Mouse (Mus musculus): ENCODE measurements at regions not wholly inside any gene's neighbourhood (a gene's known extent, or its start where the extent isn't known, plus 50 kb on each side); places are given as distances from the start of the nearest gene placed in this dataset.

DNA sequence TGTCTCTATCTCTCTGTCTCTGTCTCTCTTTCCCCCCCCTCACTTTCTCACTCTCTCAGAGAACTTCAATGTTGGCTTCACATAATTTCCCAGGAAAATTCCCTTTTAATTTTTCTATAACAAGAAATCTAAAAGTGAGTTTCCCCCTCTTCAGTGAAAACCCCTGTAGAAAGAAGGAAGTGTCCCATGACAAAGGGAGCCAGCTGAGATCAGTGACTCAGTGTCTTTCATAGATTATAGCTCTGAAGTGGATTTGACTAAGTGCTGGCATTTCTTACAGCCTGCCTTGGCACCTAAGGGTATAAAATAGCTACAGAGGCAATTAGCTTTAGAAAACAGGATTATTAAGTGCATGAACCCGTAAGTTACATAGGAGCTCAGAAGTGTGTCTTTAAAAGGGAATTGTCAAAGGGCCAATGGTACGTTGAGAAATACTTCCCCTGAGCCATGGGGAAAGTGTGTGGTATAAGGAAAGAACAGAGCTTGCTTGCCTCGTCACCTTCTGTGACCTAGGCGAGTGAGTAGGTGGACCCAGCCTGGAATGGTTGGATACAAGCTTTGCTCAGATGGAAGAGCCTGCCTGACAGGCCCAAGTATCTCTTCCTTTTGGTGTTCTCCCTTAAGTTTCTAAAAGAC, 137.3 kb upstream of the Prdm1 start:
- TF ChIP-seq CTCF (IDR thresholded peaks at IDR 0.05; ENCODE audit: low read depth, low read length) (no peak), GATA1 (IDR thresholded peaks at IDR 0.05; ENCODE audit: borderline replicate concordance, low read length) (no peak), TAL1 (conservative IDR thresholded peaks at IDR 0.05; ENCODE audit: low read depth, low read length) (no peak)
